Mouse (Mus musculus) ES-Bruce4 (cell line): ENCODE measurements at regions not wholly inside any gene's neighbourhood (a gene's known extent, or its start where the extent isn't known, plus 50 kb on each side); places are given as distances from the start of the nearest gene placed in this dataset.

Source experiments
- CTCF ChIP-seq: IDR thresholded peaks from one replicate; pipeline ENCODE4 v1.8.1; 2011; ENCODE audit warnings: low read depth, low read length
- EP300 ChIP-seq: IDR thresholded peaks from 2 replicates; pipeline ENCODE4 v1.6.1; 2011; ENCODE audit warnings: low read depth, low read length; ENCODE audit not compliant: insufficient read depth
- POLR2A ChIP-seq: IDR thresholded peaks from one replicate; pipeline ENCODE4 v1.8.1; 2011; ENCODE audit warnings: low read length; ENCODE audit not compliant: insufficient read depth

GRCm38 (mm10) chr2:50539741-50540441, 243.3 kb upstream of the Mmadhc start:
- TF ChIP-seq CTCF (no peak), POLR2A (no peak), EP300 (no peak)
